Mouse (Mus musculus) embryonic fibroblast, embryonic 13.5 days (primary cell): ENCODE measurements around the gene Gm49322.

Experiments used
- CTCF ChIP-seq: IDR thresholded peaks from 2 replicates; pipeline ENCODE4 v1.5.1; 2011; ENCODE audit warnings: mild to moderate bottlenecking, control low read depth, low read length, moderate library complexity, borderline replicate concordance; ENCODE audit not compliant: insufficient read depth
- POLR2A ChIP-seq: IDR thresholded peaks from 2 replicates; pipeline ENCODE4 v1.6.1; 2011; ENCODE audit warnings: low read depth, mild to moderate bottlenecking, control low read depth, low read length, moderate library complexity

GRCm38 (mm10) chr10:80585581-80585980, 20.2 kb upstream of the Gm49322 start:
- TF ChIP-seq CTCF (no peak), POLR2A (no peak)
